Mouse (Mus musculus): ENCODE measurements around the gene D10Jhu81e. TPM values are rescaled to one million over a fixed set of nuclear protein-coding genes. Genes with fewer than 3 reads are reported as not detected.

D10Jhu81e gene
- total and polyA plus RNA-seq, 3 experiments = 50.6 to 57.4 TPM; not detected in 1

GRCm38 (mm10) chr10:78128647-78129046, 40.9 kb downstream of the D10Jhu81e start:
- Histone ChIP-seq H3K4me1 (ENCODE audit: control insufficient read depth in 1 of 2, insufficient read depth in 2 of 2, low read length in 2 of 2) (peaks cover 0 to 8% of the 10 kb centered on the region in 2 experiments; a peak in 1 of 4 replicates), H3K27ac (ENCODE audit: control insufficient read depth, low read depth, low read length) (no peak overlapping the region), H3K36me3 (ENCODE audit: control insufficient read depth in 1 of 2, insufficient read depth in 2 of 2, low read length in 2 of 2) (no peaks in the 10 kb centered on the region), H3K27me3 (ENCODE audit: control insufficient read depth in 1 of 2, insufficient read depth in 2 of 2, low read length in 2 of 2) (peaks cover 0 to 2% of the 10 kb centered on the region in 2 experiments; a peak in 2 of 4 replicates), H3K9ac (ENCODE audit: control insufficient read depth, low read depth, low read length, poor library complexity, severe bottlenecking) (no peak overlapping the region), H3K4me3 (ENCODE audit: control insufficient read depth in 1 of 2, insufficient read depth in 1 of 2, low read depth in 2 of 2, low read length in 2 of 2) (no peak overlapping the region), H3K79me2 (ENCODE audit: control insufficient read depth, insufficient read depth, low read length, poor library complexity) (no peaks in the 10 kb centered on the region), H3K9me3 (replicated peaks; ENCODE audit: insufficient read depth, low read length) (no peaks in the 10 kb centered on the region)
- DNase-seq (ENCODE audit: low read depth, low spot score) = no peak
- no peak for TF ChIP-seq NELFE (IDR thresholded peaks at IDR 0.05; ENCODE audit: low read depth, low read length)
- TF ChIP-seq MYB (IDR thresholded peaks at IDR 0.05; ENCODE audit: low read depth, low read length) = no peak
- no peak for TF ChIP-seq SMC3 (IDR thresholded peaks at IDR 0.05; ENCODE audit: low read depth, low read length)
- TF ChIP-seq UBTF (IDR thresholded peaks at IDR 0.05; ENCODE audit: borderline replicate concordance, insufficient read depth, low read depth, low read length) = no peak
- TF ChIP-seq CHD2 (IDR thresholded peaks at IDR 0.05; ENCODE audit: low read length) = no peak
- no peak for TF ChIP-seq EP300 (IDR thresholded peaks at IDR 0.05; ENCODE audit: low read depth in 1 of 2, low read length in 2 of 2)
- TF ChIP-seq ETS1 (IDR thresholded peaks at IDR 0.05; ENCODE audit: low read depth, low read length) = no peak

GRCm38 (mm10) chr10:78127931-78128330, 41.7 kb downstream of the D10Jhu81e start:
- no peak for DNase-seq (ENCODE audit: low read depth, low spot score)
- Histone ChIP-seq H3K9ac (ENCODE audit: control insufficient read depth, low read depth, low read length, poor library complexity, severe bottlenecking) (no peak overlapping the region), H3K27ac (ENCODE audit: control insufficient read depth, low read depth, low read length) (no peak overlapping the region), H3K27me3 (ENCODE audit: control insufficient read depth in 1 of 2, insufficient read depth in 2 of 2, low read length in 2 of 2) (peaks cover 0 to 2% of the 10 kb centered on the region in 2 experiments; a peak in 2 of 4 replicates), H3K4me3 (ENCODE audit: control insufficient read depth in 1 of 2, insufficient read depth in 1 of 2, low read depth in 2 of 2, low read length in 2 of 2) (no peak overlapping the region), H3K36me3 (ENCODE audit: control insufficient read depth in 1 of 2, insufficient read depth in 2 of 2, low read length in 2 of 2) (no peaks in the 10 kb centered on the region), H3K4me1 (ENCODE audit: control insufficient read depth in 1 of 2, insufficient read depth in 2 of 2, low read length in 2 of 2) (peaks cover 0 to 8% of the 10 kb centered on the region in 2 experiments; a peak in 1 of 4 replicates), H3K9me3 (replicated peaks; ENCODE audit: insufficient read depth, low read length) (no peaks in the 10 kb centered on the region), H3K79me2 (ENCODE audit: control insufficient read depth, insufficient read depth, low read length, poor library complexity) (no peaks in the 10 kb centered on the region)
- TF ChIP-seq JUND (IDR thresholded peaks at IDR 0.05; ENCODE audit: low read depth, low read length) (no peak), NELFE (IDR thresholded peaks at IDR 0.05; ENCODE audit: low read depth, low read length) (no peak), BHLHE40 (IDR thresholded peaks at IDR 0.05; ENCODE audit: borderline replicate concordance, low read depth, low read length) (no peak), EP300 (IDR thresholded peaks at IDR 0.05; ENCODE audit: low read depth in 1 of 2, low read length in 2 of 2) (no peak)

GRCm38 (mm10) chr10:78127046-78127870, 42.3 kb downstream of the D10Jhu81e start:
- H3K4me3 ChIP-seq (ENCODE audit: control insufficient read depth in 1 of 2, insufficient read depth in 1 of 2, low read depth in 2 of 2, low read length in 2 of 2) = no peak overlapping the region
- H3K9me3 ChIP-seq (replicated peaks; ENCODE audit: insufficient read depth, low read length) = no peaks in the 10 kb centered on the region
- no peak for DNase-seq (ENCODE audit: low read depth, low spot score)
- peaks cover 0 to 8% of the 10 kb centered on the region in 2 experiments; a peak in 1 of 4 replicates for H3K4me1 ChIP-seq (ENCODE audit: control insufficient read depth in 1 of 2, insufficient read depth in 2 of 2, low read length in 2 of 2)
- no peaks in the 10 kb centered on the region for H3K36me3 ChIP-seq (ENCODE audit: control insufficient read depth in 1 of 2, insufficient read depth in 2 of 2, low read length in 2 of 2)
- H3K27me3 ChIP-seq (ENCODE audit: control insufficient read depth in 1 of 2, insufficient read depth in 2 of 2, low read length in 2 of 2) = peaks cover 0 to 2% of the 10 kb centered on the region in 2 experiments; a peak in 2 of 4 replicates
- no peak overlapping the region for H3K9ac ChIP-seq (ENCODE audit: control insufficient read depth, low read depth, low read length, poor library complexity, severe bottlenecking)
- no peaks in the 10 kb centered on the region for H3K79me2 ChIP-seq (ENCODE audit: control insufficient read depth, insufficient read depth, low read length, poor library complexity)
- H3K27ac ChIP-seq (ENCODE audit: control insufficient read depth, low read depth, low read length) = no peak overlapping the region
- TF ChIP-seq TAL1 (IDR thresholded peaks at IDR 0.05; ENCODE audit: low read length) = no peak
- TF ChIP-seq MXI1 (IDR thresholded peaks at IDR 0.05; ENCODE audit: low read depth, low read length) = no peak
- no peak for TF ChIP-seq MAX (IDR thresholded peaks at IDR 0.05; ENCODE audit: low read length)
- TF ChIP-seq POLR2A (IDR thresholded peaks at IDR 0.05; ENCODE audit: control insufficient read depth in 1 of 2, insufficient read depth in 1 of 2, low read depth in 1 of 2, low read length in 2 of 2, poor library complexity in 1 of 2) = no peak
- TF ChIP-seq USF2 (IDR thresholded peaks at IDR 0.05; ENCODE audit: borderline replicate concordance in 1 of 2, insufficient read depth in 1 of 2, low read depth in 1 of 2, low read length in 2 of 2) = no peak
- no peak for TF ChIP-seq CHD1 (IDR thresholded peaks at IDR 0.05; ENCODE audit: low read depth, low read length)
- no peak for TF ChIP-seq SMC3 (IDR thresholded peaks at IDR 0.05; ENCODE audit: low read depth, low read length)
- TF ChIP-seq KAT2A (conservative IDR thresholded peaks at IDR 0.05; ENCODE audit: low read depth, low read length) = no peak
- no peak for TF ChIP-seq ETS1 (IDR thresholded peaks at IDR 0.05; ENCODE audit: low read depth, low read length)
- TF ChIP-seq POLR2AphosphoS5 (IDR thresholded peaks at IDR 0.05; ENCODE audit: borderline replicate concordance, low read depth, low read length) = no peak
- no peak for TF ChIP-seq NRF1 (IDR thresholded peaks at IDR 0.05; ENCODE audit: insufficient read depth, low read depth, low read length, poor library complexity, severe bottlenecking)
- TF ChIP-seq RAD21 (IDR thresholded peaks at IDR 0.05; ENCODE audit: low read depth, low read length) = no peak
- TF ChIP-seq MAFK (IDR thresholded peaks at IDR 0.05; ENCODE audit: borderline replicate concordance, low read depth, low read length) = no peak
- TF ChIP-seq MEF2A (IDR thresholded peaks at IDR 0.05; ENCODE audit: extremely low read depth, insufficient replicate concordance, low read depth, low read length, poor library complexity, severe bottlenecking) = no peak
- TF ChIP-seq BHLHE40 (IDR thresholded peaks at IDR 0.05; ENCODE audit: borderline replicate concordance, low read depth, low read length) = no peak
- TF ChIP-seq USF1 (IDR thresholded peaks at IDR 0.05; ENCODE audit: low read depth, low read length) = no peak
